Mouse (Mus musculus) megakaryocyte, embryonic 14.5 days (primary cell): ENCODE measurements around the gene Chka.

Experiments
- FLI1 ChIP-seq: IDR thresholded peaks from 2 replicates; pipeline ENCODE4 v1.6.1; 2012; ENCODE audit warnings: low read length, inconsistent platforms, mixed read lengths
- GATA1 ChIP-seq: IDR thresholded peaks from 3 replicates; pipeline ENCODE4 v1.6.1; 2012; ENCODE audit warnings: mixed read lengths, low read length, inconsistent platforms, borderline replicate concordance

GRCm38 (mm10) chr19:3907876-3908660 is 56.5 kb downstream of the Chka start:
- no peak for TF ChIP-seq GATA1
- TF ChIP-seq FLI1 = no peak
